Mouse (Mus musculus): ENCODE data around the gene Zfp420.

Gene Zfp420

GRCm38 (mm10) chr7:29904101-29904500, 44.3 kb downstream of the Zfp420 start:
- DNase-seq (ENCODE audit: low spot score): no peak

DNA sequence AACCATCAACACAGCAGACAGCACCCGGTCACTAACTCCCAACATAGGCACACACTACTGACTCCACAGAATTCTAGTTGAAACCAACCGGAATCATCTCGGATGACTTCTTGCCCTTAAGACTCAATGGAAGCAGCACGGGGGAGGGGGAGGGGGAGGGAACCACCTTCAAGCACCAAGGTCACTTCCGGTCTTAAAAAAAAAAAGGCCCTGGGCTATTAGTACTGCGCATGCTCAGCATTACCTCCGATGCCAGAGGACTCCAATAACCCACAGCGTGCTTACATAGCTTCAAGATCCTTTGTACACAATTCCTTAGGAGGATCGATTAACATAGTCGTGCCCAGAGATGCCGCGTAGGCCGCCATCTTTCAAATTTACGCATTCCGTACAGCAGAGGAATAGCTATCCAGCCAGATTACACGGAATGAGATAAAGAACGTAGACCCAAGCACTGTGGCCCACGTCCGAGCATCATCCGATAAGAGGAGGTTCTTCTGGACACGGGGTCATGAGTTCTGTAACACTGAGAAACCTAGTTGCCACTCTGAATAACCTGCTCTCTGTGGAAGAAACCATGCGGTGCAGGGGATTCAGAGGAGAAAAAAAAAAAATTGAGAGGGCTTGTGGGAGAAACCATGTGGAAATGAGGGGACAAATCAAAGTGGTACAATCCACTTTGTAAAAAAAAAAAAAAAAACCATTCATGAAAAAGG, 46.3 kb downstream of the Zfp420 start, which contains the start of gene Zfp27:
Gene Zfp27, minus strand, starts transcription at position 607 of the 716 bp plus-strand sequence.
- DNase-seq (ENCODE audit: low spot score): peak; percentile 70

GRCm38 (mm10) chr7:29906682-29907058, 46.9 kb downstream of the Zfp420 start:
- no peak for DNase-seq (ENCODE audit: low spot score)

- DNase-seq (ENCODE audit: low spot score): no peak
Measured at GRCm38 (mm10) chr7:29907206-29907605, 47.4 kb downstream of the Zfp420 start.

GRCm38 (mm10) chr7:29908130-29908950, 48.6 kb downstream of the Zfp420 start, which contains the start of gene Zfp383:
Zfp383 (plus strand) TSS chr7:29908223.
- DNase-seq (ENCODE audit: low spot score): peak; percentile 57

DNA sequence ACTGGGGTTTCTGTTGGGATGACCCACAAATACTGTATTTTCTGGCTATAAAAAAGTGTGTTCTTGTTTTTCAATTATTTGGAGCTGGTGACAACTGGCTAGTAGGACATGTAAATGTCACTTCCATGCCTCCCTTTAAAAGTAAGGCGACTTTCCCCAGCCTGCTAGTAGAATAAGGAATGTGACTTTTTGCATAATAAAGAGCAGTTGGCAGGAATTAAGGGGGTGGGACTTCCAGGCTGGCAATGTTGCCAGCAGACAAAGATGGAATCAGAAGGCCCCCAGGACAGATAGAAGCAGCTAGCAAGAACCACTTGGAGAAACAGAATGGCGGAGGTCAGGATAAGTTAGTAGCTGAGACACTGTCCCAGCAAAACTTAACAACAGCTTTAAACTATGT, 50.5 kb downstream of the Zfp420 start:
- no peak for DNase-seq (ENCODE audit: low spot score)

- no peak for DNase-seq (ENCODE audit: low spot score)
Measured at GRCm38 (mm10) chr7:29912172-29912571, 52.4 kb downstream of the Zfp420 start.

DNA sequence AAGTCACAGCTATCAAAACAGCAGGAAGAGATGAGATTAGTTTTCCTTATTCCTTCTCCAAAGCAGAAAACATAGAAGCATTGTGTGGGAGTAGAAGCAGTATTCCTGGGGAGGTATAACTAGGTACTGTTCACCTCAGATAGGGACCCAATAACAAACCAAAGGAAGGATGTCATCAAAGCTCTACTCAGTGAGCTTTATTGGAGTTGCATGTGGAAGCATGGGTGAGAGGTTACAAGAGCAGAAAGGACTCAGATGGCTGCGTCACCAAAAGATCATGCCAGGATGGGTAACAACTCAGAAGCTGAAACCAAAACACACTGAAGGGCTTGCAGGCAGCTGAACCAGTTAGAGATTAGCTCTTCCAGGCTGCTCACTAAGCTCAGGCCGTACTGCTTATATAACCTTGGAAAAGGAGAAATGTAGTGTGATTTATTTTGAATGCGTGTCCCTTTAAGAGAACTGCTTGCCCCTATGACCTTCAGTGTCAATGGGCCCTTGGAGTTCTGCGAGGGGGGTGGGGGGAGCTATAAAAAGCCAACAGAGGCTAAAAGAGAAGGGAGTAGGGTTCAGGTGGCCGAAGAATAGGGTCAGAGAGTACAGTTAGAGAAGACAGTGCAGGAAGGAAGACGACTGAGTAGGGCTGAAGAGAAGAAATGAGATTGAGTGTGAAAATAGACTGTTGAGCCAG, 57.7 kb downstream of the Zfp420 start:
- DNase-seq (ENCODE audit: low spot score): no peak

- DNase-seq (ENCODE audit: low spot score): no peak
Measured at GRCm38 (mm10) chr7:29918062-29918453, 58.3 kb downstream of the Zfp420 start.

GRCm38 (mm10) chr7:29921439-29922093, 61.8 kb downstream of the Zfp420 start:
- no peak for DNase-seq (ENCODE audit: low spot score)

GRCm38 (mm10) chr7:29922780-29923179, 63.0 kb downstream of the Zfp420 start:
- DNase-seq (ENCODE audit: low spot score): no peak
